ENCODE assay signal across 8 mouse cellular contexts in genomic region chr12:102308001-102308456, GRCm38 (mm10). TPM values are rescaled to one million over a fixed set of nuclear protein-coding genes. Genes with fewer than 3 reads are reported as not detected.
A peak's percentile ranks its signal among the peaks of the same experiment; 100 is the strongest.
DNase-seq lines count a peak whose midpoint lies in the region; ATAC-seq and TF ChIP-seq lines count a peak whose summit lies in the region.

No protein-coding gene starts in this region.

- TF ChIP-seq CTCF in cerebellum, adult 2 months (IDR thresholded peaks at IDR 0.05; ENCODE audit: borderline replicate concordance, insufficient read depth, low read depth, low read length), result no peak

- H3K9ac ChIP-seq in liver, embryonic 11.5 days (ENCODE audit: low read depth, low read length), result no peak overlapping the region

- 0 out of 2 replicates have a peak, but pooled peaks cover 2% of the 10 kb centered on the region for H3K9me3 ChIP-seq in liver, embryonic 11.5 days (ENCODE audit: control insufficient read depth, low read length)

- WGBS in cerebellum, adult 2 months, result 42% methylated on average over 6 of the region's 6 CpGs
- 68% methylated on average over 6 of the region's 6 CpGs for WGBS in liver, embryonic 11.5 days

- no peak for ATAC-seq in liver, embryonic 11.5 days (replicated peaks; ENCODE audit: low FRiP score)

- no peaks in the 10 kb centered on the region for H3K27me3 ChIP-seq in cerebellum, adult 2 months (ENCODE audit: control insufficient read depth, insufficient read depth, low read length)
- no peaks in the 10 kb centered on the region for H3K27me3 ChIP-seq in liver, embryonic 11.5 days (replicated peaks; ENCODE audit: control insufficient read depth, insufficient read depth, low read length)

- peaks cover 17% of the 10 kb centered on the region for H3K4me1 ChIP-seq in cerebellum, adult 2 months (ENCODE audit: control insufficient read depth, insufficient read depth, low read length)
- peaks cover 31% of the 10 kb centered on the region for H3K4me1 ChIP-seq in liver, embryonic 11.5 days (replicated peaks; ENCODE audit: control insufficient read depth, insufficient read depth, low read length)

- no peak for TF ChIP-seq POLR2A in cerebellum, adult 2 months (IDR thresholded peaks at IDR 0.05; ENCODE audit: borderline replicate concordance, insufficient read depth, low read length)

- no peak overlapping the region for H3K4me2 ChIP-seq in liver, embryonic 11.5 days

- H3K4me3 ChIP-seq in cerebellum, adult 2 months (replicated peaks; ENCODE audit: insufficient read depth, low read depth, low read length), result no peak overlapping the region
- no peak overlapping the region for H3K4me3 ChIP-seq in liver, embryonic 11.5 days (ENCODE audit: low read depth, low read length)

- DNase-seq in cerebellum, postnatal 10 days, result peak; percentile 64 to 71
- no peak for DNase-seq in cerebellum, adult 2 months
- peak; percentile 55 for DNase-seq in retina, postnatal 1 day
- no peak for DNase-seq in retina, embryonic 14.5 days (ENCODE audit: low spot score)
- peak; percentile 75 to 77 for DNase-seq in heart, postnatal 36 days
- no peak for DNase-seq in liver, embryonic 11.5 days (ENCODE audit: low spot score)
- peak; percentile 56 for DNase-seq in ovary, postnatal 36 days (ENCODE audit: low spot score)
- no peak for DNase-seq in embryo, embryonic 10 days (ENCODE audit: low spot score)

- intact Hi-C loops in heart, postnatal 36 days (cut with DNase I), result no loop called here

- peaks cover 3% of the 10 kb centered on the region; the same call in 1 of the 2 replicates for H3K36me3 ChIP-seq in liver, embryonic 11.5 days (ENCODE audit: control insufficient read depth, insufficient read depth, low read length)

- no peak overlapping the region for H3K27ac ChIP-seq in cerebellum, adult 2 months (ENCODE audit: insufficient read depth, low read length)
- peak overlapping the region; percentile 25; the same call in 1 of the 2 replicates for H3K27ac ChIP-seq in liver, embryonic 11.5 days (ENCODE audit: low read depth, low read length)

RNA-seq across cellular contexts. Expression of gene Rin3, which starts 25.2 kb away (rescaled TPM):
- polyA plus RNA-seq in cerebellum, adult 2 months (2012; rRNA removed), result 1.1 and 1.2 TPM in 2 replicates
- 10 to 100 TPM; 13.7 to 21.0 TPM for total RNA-seq in heart, postnatal 36 days (2021)
- 10.2 and 12.9 TPM in 2 replicates for polyA plus RNA-seq in liver, embryonic 11.5 days (2014; fragmentation: Nextera tagmentation; extraction: Ambion mirVana)

Comparison
In these comparisons a context has a peak if more than half of its experiments do, and no peak if none do; other contexts are left out.
1. DNase-seq: peak in cerebellum, postnatal 10 days (2 of 2), retina, postnatal 1 day (single experiment), heart, postnatal 36 days (2 of 2) and ovary, postnatal 36 days (single experiment); none in cerebellum, adult 2 months (0 of 2), retina, embryonic 14.5 days (single experiment), liver, embryonic 11.5 days (single experiment) and embryo, embryonic 10 days (single experiment).